Mouse (Mus musculus): ENCODE results near the gene Myo9a. TPM values are rescaled to one million over a fixed set of nuclear protein-coding genes. Genes with fewer than 3 reads are reported as not detected.

Gene Myo9a
- total RNA-seq, 2 experiments from 2014 or later = 7.4 to 7.5 TPM

Other genes starting within 250 kb of the Myo9a start
- 10 to 100 TPM; 32.4 to 42.0 TPM for gene Hexa, start 211.4 kb upstream of the Myo9a start, total RNA-seq (2021)
- under 1 TPM; 0.62 to 1.00 TPM for gene Tmem202, start 211.0 kb upstream of the Myo9a start, total RNA-seq (2021)
- gene Celf6, start 173.0 kb upstream of the Myo9a start, total RNA-seq (2021) = not detected
- 10 to 100 TPM; 24.2 to 24.7 TPM for gene Parp6, start 133.6 kb upstream of the Myo9a start, total RNA-seq (2021)
- 1,000 to 10,000 TPM; 2,790 to 2,981 TPM for gene Pkm, start 94.5 kb upstream of the Myo9a start, total RNA-seq (2021)
- under 1 TPM in 1 of 2 experiments, not detected in 1; 0.07 TPM for gene Gramd2, start 70.8 kb upstream of the Myo9a start, total RNA-seq (2021)
- gene Senp8, start 186 bp upstream of the Myo9a start, total RNA-seq (2021) = 10 to 100 TPM; 10.3 to 11.8 TPM
- gene Nr2e3, start 209.8 kb downstream of the Myo9a start, total RNA-seq (2021) = not detected